ENCODE assay signal across 1 mouse cellular context in genomic region chr3:109027515-109027987, GRCm38 (mm10).
TF ChIP-seq lines count a peak whose summit lies in the region.

Gene Fam102b, minus strand, starts transcription at chr3:109027607.

TF ChIP-seq in CH12.LX, 34 proteins besides CTCF, POLR2A, EP300 and RAD21 (continued from another document):
- TF ChIP-seq NRF1 (IDR thresholded peaks at IDR 0.05; ENCODE audit: low read depth, low read length) (peak; percentile 47), ZC3H11A (IDR thresholded peaks at IDR 0.05; ENCODE audit: low read depth, low read length) (no peak), JUN (IDR thresholded peaks at IDR 0.05; ENCODE audit: insufficient read depth, low read depth, low read length) (no peak), TCF12 (IDR thresholded peaks at IDR 0.05; ENCODE audit: low read depth, low read length) (peak; percentile 53; the same call in 1 of the 2 replicates), USF1 (IDR thresholded peaks at IDR 0.05; ENCODE audit: low read depth, low read length) (no peak), MAZ (IDR thresholded peaks at IDR 0.05; ENCODE audit: low read depth, low read length) (no peak; the same call in 1 of the 2 replicates), MYC (IDR thresholded peaks at IDR 0.05; ENCODE audit: low read depth, low read length) (peak; percentile 65; the same call in 1 of the 2 replicates), ETS1 (conservative IDR thresholded peaks at IDR 0.05; ENCODE audit: low read depth, low read length) (no peak; the same call in 1 of the 2 replicates), ELF1 (IDR thresholded peaks at IDR 0.05; ENCODE audit: low read depth, low read length) (peak; percentile 91), E2F4 (IDR thresholded peaks at IDR 0.05; ENCODE audit: insufficient replicate concordance, low read depth, low read length) (no peak), CHD2 (IDR thresholded peaks at IDR 0.05; ENCODE audit: low read length) (peak; percentile 74; the same call in 1 of the 2 replicates), SMC3 (IDR thresholded peaks at IDR 0.05; ENCODE audit: low read depth, low read length) (no peak), MAX (IDR thresholded peaks at IDR 0.05; ENCODE audit: low read length) (peak; percentile 58; the same call in 1 of the 2 replicates), NELFE (IDR thresholded peaks at IDR 0.05; ENCODE audit: low read depth, low read length) (0 out of 2 replicates have a peak, but pooled peaks have one; percentile 52), KAT2A (IDR thresholded peaks at IDR 0.05; ENCODE audit: insufficient replicate concordance, low read length) (no peak), RCOR1 (conservative IDR thresholded peaks at IDR 0.05; ENCODE audit: low read depth, low read length) (no peak), BHLHE40 (IDR thresholded peaks at IDR 0.05; ENCODE audit: low read depth, low read length) (peak; percentile 97), ZNF384 (IDR thresholded peaks at IDR 0.05; ENCODE audit: low read depth, low read length) (peak; percentile 68), POLR2AphosphoS2 (IDR thresholded peaks at IDR 0.05; ENCODE audit: low read depth, low read length) (no peak), MEF2A (IDR thresholded peaks at IDR 0.05; ENCODE audit: borderline replicate concordance, low read depth, low read length) (peak; percentile 87), TBP (conservative IDR thresholded peaks at IDR 0.05; ENCODE audit: low read depth, low read length) (0 out of 2 replicates have a peak, but pooled peaks have one; percentile 23), ZKSCAN1 (IDR thresholded peaks at IDR 0.05; ENCODE audit: borderline replicate concordance, low read depth, low read length) (no peak), GABPA (IDR thresholded peaks at IDR 0.05; ENCODE audit: insufficient replicate concordance, low read depth, low read length) (no peak)
